Mouse (Mus musculus) forebrain, embryonic 15.5 days (tissue): ENCODE results near the gene Ikzf1. TPM values are rescaled to one million over a fixed set of nuclear protein-coding genes. Genes with fewer than 3 reads are reported as not detected.

ENCODE experiments used
- ATAC-seq: fragments of 200-750 bp; cut with Nextera tagmentation; replicated peaks from 2 replicates; pipeline ENCODE4 v1.8.0; 2017; ENCODE audit warnings: mild to moderate bottlenecking, moderate TSS enrichment, moderate library complexity
- H3K27ac ChIP-seq: fragments of 300-500 bp; sonication (generic); replicated peaks from 2 replicates; pipeline ENCODE4 v1.5.1; 2015; ENCODE audit warnings: mild to moderate bottlenecking, inconsistent platforms
- H3K27me3 ChIP-seq: fragments of 300-500 bp; sonication (generic); 2 replicates; pipeline ENCODE4 v1.6.1; 2015; ENCODE audit warnings: inconsistent platforms
- H3K36me3 ChIP-seq: fragments of 300-500 bp; sonication (generic); 2 replicates; pipeline ENCODE4 v1.6.1; 2015; ENCODE audit warnings: mild to moderate bottlenecking, inconsistent platforms
- H3K4me1 ChIP-seq: fragments of 300-500 bp; sonication (generic); 2 replicates; pipeline ENCODE4 v1.6.1; 2015; ENCODE audit warnings: inconsistent platforms
- H3K4me2 ChIP-seq: fragments of 300-500 bp; sonication (generic); replicated peaks from 2 replicates; pipeline ENCODE4 v1.6.1; 2015; ENCODE audit warnings: mild to moderate bottlenecking, inconsistent platforms
- H3K4me3 ChIP-seq: fragments of 300-500 bp; sonication (generic); 2 replicates; pipeline ENCODE4 v1.5.1; 2015; ENCODE audit warnings: mild to moderate bottlenecking, inconsistent platforms
- H3K9ac ChIP-seq: fragments of 300-500 bp; sonication (generic); replicated peaks from 2 replicates; pipeline ENCODE4 v1.6.1; 2015; ENCODE audit warnings: mild to moderate bottlenecking, inconsistent platforms
- H3K9me3 ChIP-seq: fragments of 300-500 bp; sonication (generic); 2 replicates; pipeline ENCODE4 v1.6.1; 2016; ENCODE audit warnings: inconsistent platforms
- WGBS: fragments of 180-500 bp; shearing (Covaris S2); methylation state at CpG from one replicate; pipeline ENCODE4 v1.1.7; 2015; ENCODE audit warnings: mixed read lengths; 5-methylcytosine and 5-hydroxymethylcytosine counted together
- polyA plus RNA-seq: library from polyadenylated mRNA; unstranded; fragments of >200 nt; fragmentation: Nextera tagmentation; extraction: Ambion mirVana; gene quantifications from 2 replicates; pipeline ENCODE4 v1.2.1, GENCODE M21; 2015

Ikzf1 gene
- polyA plus RNA-seq, 1 experiment from 2014 or later, result 2.4 TPM

GRCm38 (mm10) chr11:11777246-11777645 lies 92.4 kb downstream of the Ikzf1 start:
- H3K27me3 ChIP-seq, result no peaks in the 10 kb centered on the region
- no peak overlapping the region for H3K4me2 ChIP-seq
- no peaks in the 10 kb centered on the region for H3K9me3 ChIP-seq
- 82% methylated on average over 3 of the region's 3 CpGs for WGBS
- no peaks in the 10 kb centered on the region for H3K36me3 ChIP-seq
- no peaks in the 10 kb centered on the region for H3K4me1 ChIP-seq
- no peak for ATAC-seq
- H3K9ac ChIP-seq, result no peak overlapping the region
- no peak overlapping the region for H3K27ac ChIP-seq
- H3K4me3 ChIP-seq, result no peak overlapping the region

- WGBS, result 92% methylated on average over 2 of the region's 2 CpGs
- Histone ChIP-seq H3K36me3 (no peaks in the 10 kb centered on the region), H3K27me3 (no peaks in the 10 kb centered on the region), H3K9ac (no peak overlapping the region), H3K4me2 (no peak overlapping the region), H3K9me3 (no peaks in the 10 kb centered on the region), H3K27ac (no peak overlapping the region), H3K4me1 (no peaks in the 10 kb centered on the region), H3K4me3 (no peak overlapping the region)
- ATAC-seq, result no peak
These were observed 93.0 kb downstream of the Ikzf1 start for GRCm38 (mm10) chr11:11777796-11778195.

- Histone ChIP-seq H3K36me3 (no peaks in the 10 kb centered on the region), H3K4me1 (no peaks in the 10 kb centered on the region), H3K27ac (no peak overlapping the region), H3K4me2 (no peak overlapping the region), H3K9me3 (no peaks in the 10 kb centered on the region), H3K9ac (no peak overlapping the region), H3K27me3 (no peaks in the 10 kb centered on the region), H3K4me3 (no peak overlapping the region)
- ATAC-seq, result no peak
- 95% methylated on average over 6 of the region's 6 CpGs for WGBS
These were observed 93.5 kb downstream of the Ikzf1 start for GRCm38 (mm10) chr11:11778345-11778744.

GRCm38 (mm10) chr11:11781728-11782127 lies 96.9 kb downstream of the Ikzf1 start:
- Histone ChIP-seq H3K4me1 (no peaks in the 10 kb centered on the region), H3K9me3 (no peaks in the 10 kb centered on the region), H3K27me3 (no peaks in the 10 kb centered on the region), H3K4me3 (no peak overlapping the region), H3K36me3 (no peaks in the 10 kb centered on the region), H3K4me2 (no peak overlapping the region), H3K9ac (no peak overlapping the region), H3K27ac (no peak overlapping the region)
- no peak for ATAC-seq
- WGBS, result 85% methylated on average over 8 of the region's 8 CpGs

GRCm38 (mm10) chr11:11785457-11785856 lies 100.7 kb downstream of the Ikzf1 start:
- ATAC-seq, result no peak
- Histone ChIP-seq H3K27me3 (no peaks in the 10 kb centered on the region), H3K9me3 (no peaks in the 10 kb centered on the region), H3K4me3 (no peak overlapping the region), H3K9ac (no peak overlapping the region), H3K36me3 (no peaks in the 10 kb centered on the region), H3K4me2 (no peak overlapping the region), H3K27ac (no peak overlapping the region), H3K4me1 (no peaks in the 10 kb centered on the region)
- 67% methylated on average over 6 of the region's 6 CpGs for WGBS

GRCm38 (mm10) chr11:11788521-11788974 lies 103.7 kb downstream of the Ikzf1 start:
- Histone ChIP-seq H3K4me2 (no peak overlapping the region), H3K4me1 (no peaks in the 10 kb centered on the region), H3K9ac (no peak overlapping the region), H3K36me3 (no peaks in the 10 kb centered on the region), H3K4me3 (no peak overlapping the region), H3K27me3 (no peaks in the 10 kb centered on the region), H3K27ac (no peak overlapping the region), H3K9me3 (no peaks in the 10 kb centered on the region)
- ATAC-seq, result peak; percentile 96
- WGBS, result under 1% methylated on average over 8 of the region's 8 CpGs

GRCm38 (mm10) chr11:11794626-11795025 lies 109.8 kb downstream of the Ikzf1 start:
- no peak overlapping the region for H3K4me3 ChIP-seq
- ATAC-seq, result no peak
- peaks cover 6% of the 10 kb centered on the region; the same call in 1 of the 2 replicates for H3K36me3 ChIP-seq
- H3K27ac ChIP-seq, result no peak overlapping the region
- H3K4me2 ChIP-seq, result no peak overlapping the region
- WGBS, result 90% methylated on average over 1 of the region's 1 CpGs
- no peak overlapping the region for H3K9ac ChIP-seq
- no peaks in the 10 kb centered on the region for H3K9me3 ChIP-seq
- H3K4me1 ChIP-seq, result no peaks in the 10 kb centered on the region
- no peaks in the 10 kb centered on the region for H3K27me3 ChIP-seq

- no peak for ATAC-seq
- H3K36me3 ChIP-seq, result peaks cover 15% of the 10 kb centered on the region
- no peak overlapping the region for H3K27ac ChIP-seq
- H3K9ac ChIP-seq, result no peak overlapping the region
- 96% methylated on average over 1 of the region's 1 CpGs for WGBS
- H3K27me3 ChIP-seq, result no peaks in the 10 kb centered on the region
- H3K9me3 ChIP-seq, result no peaks in the 10 kb centered on the region
- no peak overlapping the region for H3K4me3 ChIP-seq
- H3K4me1 ChIP-seq, result no peaks in the 10 kb centered on the region
- no peak overlapping the region for H3K4me2 ChIP-seq
These were observed 113.9 kb downstream of the Ikzf1 start for GRCm38 (mm10) chr11:11798690-11799089.

GRCm38 (mm10) chr11:11800304-11800703 lies 115.5 kb downstream of the Ikzf1 start:
- no peak overlapping the region for H3K4me3 ChIP-seq
- no peaks in the 10 kb centered on the region for H3K27me3 ChIP-seq
- H3K27ac ChIP-seq, result no peak overlapping the region
- WGBS, result 93% methylated on average over 3 of the region's 3 CpGs
- H3K9me3 ChIP-seq, result no peaks in the 10 kb centered on the region
- H3K4me2 ChIP-seq, result no peak overlapping the region
- peaks cover 15% of the 10 kb centered on the region for H3K36me3 ChIP-seq
- no peak overlapping the region for H3K9ac ChIP-seq
- ATAC-seq, result no peak
- H3K4me1 ChIP-seq, result no peaks in the 10 kb centered on the region

- ATAC-seq, result no peak
- Histone ChIP-seq H3K9me3 (no peaks in the 10 kb centered on the region), H3K36me3 (peaks cover 17% of the 10 kb centered on the region), H3K27ac (no peak overlapping the region), H3K4me2 (no peak overlapping the region), H3K27me3 (no peaks in the 10 kb centered on the region), H3K4me1 (no peaks in the 10 kb centered on the region), H3K9ac (no peak overlapping the region), H3K4me3 (no peak overlapping the region)
- 95% methylated on average over 9 of the region's 9 CpGs for WGBS
These were observed 116.3 kb downstream of the Ikzf1 start for GRCm38 (mm10) chr11:11801067-11801466.

- Histone ChIP-seq H3K36me3 (peaks cover 12% of the 10 kb centered on the region; the same call in 1 of the 2 replicates), H3K9me3 (no peaks in the 10 kb centered on the region), H3K4me3 (no peak overlapping the region), H3K4me1 (peaks cover 10% of the 10 kb centered on the region), H3K9ac (no peak overlapping the region), H3K27me3 (no peaks in the 10 kb centered on the region), H3K4me2 (no peak overlapping the region), H3K27ac (no peak overlapping the region)
- 82% methylated on average over 5 of the region's 5 CpGs for WGBS
- no peak for ATAC-seq
These were observed 119.6 kb downstream of the Ikzf1 start for GRCm38 (mm10) chr11:11804421-11804820.

GRCm38 (mm10) chr11:11805951-11806350 lies 121.1 kb downstream of the Ikzf1 start:
- H3K36me3 ChIP-seq, result peaks cover 12% of the 10 kb centered on the region; the same call in 1 of the 2 replicates
- ATAC-seq, result no peak
- no peaks in the 10 kb centered on the region for H3K27me3 ChIP-seq
- no peak overlapping the region for H3K4me3 ChIP-seq
- 95% methylated on average over 4 of the region's 4 CpGs for WGBS
- H3K4me1 ChIP-seq, result peaks cover 14% of the 10 kb centered on the region
- no peaks in the 10 kb centered on the region for H3K9me3 ChIP-seq
- no peak overlapping the region for H3K4me2 ChIP-seq
- no peak overlapping the region for H3K9ac ChIP-seq
- no peak overlapping the region for H3K27ac ChIP-seq

- H3K4me3 ChIP-seq, result peak overlapping the region; percentile 62
- no peak for ATAC-seq
- 10% methylated on average over 25 of the region's 25 CpGs for WGBS
- H3K4me1 ChIP-seq, result peaks cover 14% of the 10 kb centered on the region
- no peaks in the 10 kb centered on the region for H3K9me3 ChIP-seq
- peak overlapping the region; percentile 78 for H3K4me2 ChIP-seq
- peak overlapping the region; percentile 50 for H3K27ac ChIP-seq
- H3K36me3 ChIP-seq, result 0 out of 2 replicates have a peak, but pooled peaks cover 2% of the 10 kb centered on the region
- no peaks in the 10 kb centered on the region for H3K27me3 ChIP-seq
- H3K9ac ChIP-seq, result peak overlapping the region; percentile 88
These were observed 123.4 kb downstream of the Ikzf1 start for GRCm38 (mm10) chr11:11808035-11808819.
